Mouse (Mus musculus) induced T-regulatory cell, adult 2 months (primary cell): Measurements from ENCODE around the gene Mrpl33.
"Not testable (repeated sequence)": the region's sequence is repeated elsewhere in the genome, so short reads cannot be mapped to it uniquely, and the experiment has no call there.

Source experiments
- DNase-seq: peaks from one replicate; pipeline ENCODE4 v3.0.0-alpha.2; 2012; ENCODE audit warnings: low read depth

Gene Mrpl33

DNA sequence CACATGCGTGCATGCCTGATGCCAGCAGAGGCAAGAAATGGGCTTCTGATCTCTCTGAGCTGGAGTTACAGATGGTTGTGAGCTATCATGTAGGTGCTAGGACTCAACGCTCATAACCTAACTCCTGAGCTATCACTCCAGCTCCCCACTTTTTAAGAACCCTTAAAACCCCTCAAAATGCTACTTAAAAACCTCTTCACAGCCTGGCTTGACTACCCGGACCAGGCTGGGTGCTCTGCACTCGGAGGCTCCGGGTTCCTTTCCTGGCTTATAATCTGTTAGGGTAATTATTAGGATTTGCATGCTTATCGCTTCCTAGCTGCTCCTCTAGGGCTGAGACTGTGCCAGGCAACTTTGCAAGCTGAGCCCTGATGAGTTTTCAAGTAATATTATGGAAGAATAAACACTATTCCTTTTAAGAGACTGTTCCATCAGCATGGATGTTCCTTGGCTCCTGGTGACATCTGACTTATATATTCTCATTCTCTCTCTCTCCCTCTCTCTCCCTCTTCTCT lies 752 bp downstream of the Mrpl33 start:
- no peak for DNase-seq

DNA sequence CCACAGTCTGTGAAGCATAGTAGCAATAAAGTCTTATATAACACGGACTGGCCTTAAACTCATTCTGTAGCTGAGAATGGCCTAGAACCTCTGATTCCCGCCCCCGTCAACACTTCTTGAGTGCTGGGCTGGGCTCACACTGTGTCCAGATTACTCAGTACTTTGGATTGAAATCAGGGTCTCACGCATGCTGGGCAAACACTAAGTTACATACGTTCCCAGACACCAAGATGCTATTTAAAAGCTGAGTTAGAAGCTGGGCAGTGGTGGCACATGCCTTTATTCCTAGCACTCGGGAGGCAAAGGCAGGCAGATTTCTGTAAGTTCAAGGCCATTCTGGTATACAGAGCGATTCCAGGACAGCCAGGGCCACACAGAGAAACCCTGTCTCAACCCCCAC lies 1.4 kb downstream of the Mrpl33 start:
- DNase-seq, result no peak

DNA sequence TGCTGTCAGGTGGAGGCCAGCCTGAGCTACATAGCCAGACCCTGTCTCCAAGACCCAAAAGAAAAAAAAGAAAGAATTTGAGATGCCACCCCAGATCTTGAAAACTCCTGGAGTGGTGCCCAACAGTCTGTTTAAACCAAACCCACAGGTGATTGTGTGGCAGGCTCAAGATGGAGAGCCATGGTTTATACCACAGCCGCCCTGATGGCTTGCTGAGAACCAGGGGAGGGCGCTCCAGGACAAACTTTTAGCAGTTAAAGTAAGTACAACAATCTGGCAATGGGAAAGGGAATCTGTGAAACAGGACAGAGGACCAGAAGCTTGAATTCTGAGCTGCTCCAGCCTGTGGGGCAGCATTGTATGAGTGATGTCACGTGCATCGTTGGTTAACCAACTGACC lies 1.8 kb downstream of the Mrpl33 start:
- DNase-seq, result peak; percentile 75

DNA sequence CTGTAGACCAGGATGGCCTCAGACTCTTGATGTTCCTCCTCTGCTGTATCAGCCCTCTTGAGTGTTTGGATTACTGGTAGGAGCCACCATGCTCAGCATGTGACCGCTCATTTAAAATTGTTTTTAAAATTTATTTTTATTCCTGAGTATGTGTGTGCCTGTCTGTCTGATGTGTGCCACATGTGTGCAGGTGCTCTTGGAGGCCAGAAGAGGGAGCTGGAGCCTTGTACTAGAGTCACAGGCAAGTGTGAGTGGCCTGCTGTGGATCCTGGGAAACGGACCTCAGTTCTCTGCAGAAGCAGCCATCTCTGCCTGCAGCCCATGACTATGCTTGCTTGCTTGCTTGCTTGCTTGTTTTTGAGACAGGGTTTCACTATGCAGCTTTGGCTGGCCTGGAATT lies 2.4 kb downstream of the Mrpl33 start:
- peak; percentile 64 for DNase-seq

DNA sequence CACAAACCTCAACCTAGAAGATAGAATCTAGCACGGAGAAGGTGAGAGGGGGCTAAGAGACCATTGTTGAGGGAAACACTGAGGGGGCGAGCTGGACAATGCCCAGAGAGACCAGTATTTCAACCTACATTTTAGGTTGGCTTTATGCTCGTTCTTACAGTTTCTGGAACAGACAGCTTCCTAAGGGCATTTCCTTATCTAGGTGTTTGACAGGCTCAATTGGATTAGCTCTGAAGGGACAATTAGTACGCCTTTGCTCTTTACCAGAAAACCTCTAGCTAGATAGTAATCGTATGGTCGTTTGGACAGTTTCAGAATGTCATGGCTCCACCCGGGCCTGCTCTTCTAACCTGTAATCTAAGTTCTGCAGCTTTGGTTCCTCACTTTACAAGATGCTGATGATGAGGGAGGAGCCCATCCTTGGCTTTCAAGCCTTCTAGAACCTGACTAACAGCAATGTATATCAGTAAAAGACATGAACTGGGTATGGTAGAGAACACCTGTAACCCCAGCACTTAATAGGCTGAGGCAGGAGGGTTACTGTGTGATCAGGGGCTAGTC lies 4.5 kb downstream of the Mrpl33 start:
- no peak for DNase-seq

DNA sequence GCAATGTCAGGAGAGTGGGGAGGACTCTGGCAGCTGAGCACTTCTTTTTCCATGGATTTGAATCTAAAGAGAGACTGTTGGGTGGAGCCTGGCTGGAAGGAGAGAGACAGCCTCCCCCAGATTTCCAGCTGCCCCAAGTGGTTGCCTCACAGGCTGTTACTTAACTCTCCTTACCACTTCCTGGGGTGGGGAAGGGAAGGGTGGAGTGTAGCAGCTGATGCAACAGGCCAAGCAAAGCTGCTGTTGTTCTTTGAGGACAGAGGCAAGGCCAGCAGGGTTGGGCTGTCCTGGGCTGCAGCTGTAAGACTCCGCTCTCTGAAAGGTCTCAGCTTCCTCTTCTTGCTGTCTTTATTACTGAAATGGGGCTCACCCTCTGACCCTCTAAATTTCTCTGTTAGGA lies 5.6 kb downstream of the Mrpl33 start:
- DNase-seq, result peak; percentile 75

DNA sequence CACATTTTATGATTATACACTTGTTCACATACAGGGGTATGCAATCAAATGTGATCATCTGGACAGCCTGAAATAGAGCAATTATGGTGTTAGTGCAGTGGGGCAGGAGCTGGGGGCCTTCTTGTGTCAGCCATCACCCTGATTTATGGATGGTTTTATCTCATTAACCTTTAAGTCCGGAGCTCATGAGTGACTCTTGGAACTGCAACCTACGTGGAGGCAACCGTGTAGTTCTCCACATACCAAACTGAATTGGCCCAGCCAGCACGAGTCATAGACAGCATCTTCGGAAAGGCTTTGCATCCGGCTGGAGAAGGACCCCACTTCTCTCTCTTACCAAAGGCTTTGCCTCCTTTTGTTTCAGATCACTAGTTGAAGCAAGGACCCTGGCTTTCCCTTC lies 7.0 kb downstream of the Mrpl33 start:
- DNase-seq, result no peak

DNA sequence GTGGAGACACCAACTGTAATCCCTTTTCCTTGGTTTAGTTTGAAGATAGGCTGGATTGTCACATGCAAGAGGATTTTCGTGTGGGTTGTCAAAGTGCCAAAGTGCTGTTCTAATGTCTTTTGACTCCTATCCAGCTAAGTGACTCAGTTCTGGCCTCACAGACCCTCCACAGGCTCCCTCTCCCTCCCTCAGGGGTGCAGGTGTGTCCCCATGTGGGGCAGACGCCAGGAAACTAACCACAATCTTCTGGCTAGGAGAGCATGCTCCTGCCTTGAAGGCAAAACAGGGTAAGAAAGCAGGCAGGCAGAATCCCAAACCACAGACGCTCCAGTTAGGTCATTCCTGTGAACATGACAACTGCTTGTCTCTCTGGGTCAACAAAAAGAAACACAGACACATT lies 9.4 kb downstream of the Mrpl33 start:
- no peak for DNase-seq

DNA sequence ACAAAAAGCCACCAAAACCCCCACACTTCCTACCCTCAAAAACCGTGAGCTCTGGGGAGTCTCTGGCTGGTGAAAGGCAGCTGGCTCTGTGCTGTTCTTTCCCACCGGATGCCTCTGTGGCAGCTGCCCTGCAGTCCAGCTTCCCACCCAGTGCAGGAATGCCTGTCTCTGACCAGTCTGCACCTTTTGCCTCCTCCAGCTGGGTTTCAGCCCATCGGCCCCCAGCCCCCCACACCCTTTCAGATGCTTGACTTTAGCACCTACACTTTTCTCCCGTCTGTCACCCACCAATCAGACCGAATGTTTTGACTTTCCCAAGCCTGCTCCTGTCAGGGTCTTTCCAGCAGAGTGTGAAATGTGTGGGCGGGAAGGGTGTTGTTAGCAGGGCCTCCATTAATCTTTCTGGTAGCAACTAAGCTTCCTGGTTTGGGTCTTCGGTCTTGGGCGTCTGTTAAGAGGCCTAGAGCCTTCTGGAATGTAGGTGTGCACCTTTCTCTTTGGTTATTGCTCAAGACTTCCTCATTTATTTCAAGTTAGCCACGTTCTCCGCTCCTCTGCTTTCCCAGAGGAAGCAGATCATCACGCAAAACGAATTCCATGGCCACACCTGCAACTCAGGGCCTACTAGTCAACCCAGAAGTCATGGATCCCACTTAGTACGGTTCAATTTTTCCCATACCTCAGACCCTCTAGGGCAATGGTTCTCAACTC lies 13.8 kb downstream of the Mrpl33 start:
- DNase-seq, result no peak

DNA sequence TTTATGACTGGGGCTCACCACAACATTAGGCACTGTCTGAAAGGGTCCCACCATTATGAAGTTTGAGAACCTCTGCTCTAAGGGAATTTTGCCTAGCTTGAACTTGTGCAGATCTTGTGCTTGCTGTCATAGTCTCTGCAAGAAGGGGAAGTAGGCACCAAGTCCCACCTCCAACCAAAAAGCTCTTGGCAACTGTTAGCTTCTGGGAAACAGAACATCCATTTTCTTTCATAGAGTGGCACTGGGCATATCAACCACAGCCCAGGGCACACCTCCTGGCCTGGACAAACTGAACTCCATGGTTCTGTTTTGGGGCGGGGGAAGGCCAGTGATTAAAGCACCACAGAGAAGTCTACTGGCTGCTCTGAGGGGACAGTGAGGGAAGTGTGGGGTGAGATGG lies 14.5 kb downstream of the Mrpl33 start:
- no peak for DNase-seq

DNA sequence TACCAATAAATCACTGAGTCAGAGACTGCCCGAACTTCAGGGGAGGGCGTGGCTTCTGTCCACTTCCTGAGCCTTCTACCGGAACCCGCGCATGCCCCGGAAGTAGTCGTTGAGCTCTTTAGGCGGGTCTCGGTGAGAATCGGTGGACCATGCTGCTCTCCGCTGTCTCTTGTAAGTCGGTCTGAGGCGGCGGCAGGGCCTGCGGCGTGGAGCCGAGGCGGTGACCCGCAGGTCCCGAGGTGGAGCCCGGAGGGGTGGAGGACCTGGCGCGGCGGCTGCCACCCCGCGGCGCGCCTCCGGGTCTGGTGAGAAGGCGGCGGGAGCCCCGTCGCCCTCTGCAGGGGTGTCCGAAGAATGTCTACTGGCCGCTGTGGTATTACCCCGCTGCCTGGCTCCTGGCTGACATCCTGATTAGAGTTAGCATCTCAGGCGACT lies 17.1 kb downstream of the Mrpl33 start:
- peak; percentile 91 for DNase-seq

DNA sequence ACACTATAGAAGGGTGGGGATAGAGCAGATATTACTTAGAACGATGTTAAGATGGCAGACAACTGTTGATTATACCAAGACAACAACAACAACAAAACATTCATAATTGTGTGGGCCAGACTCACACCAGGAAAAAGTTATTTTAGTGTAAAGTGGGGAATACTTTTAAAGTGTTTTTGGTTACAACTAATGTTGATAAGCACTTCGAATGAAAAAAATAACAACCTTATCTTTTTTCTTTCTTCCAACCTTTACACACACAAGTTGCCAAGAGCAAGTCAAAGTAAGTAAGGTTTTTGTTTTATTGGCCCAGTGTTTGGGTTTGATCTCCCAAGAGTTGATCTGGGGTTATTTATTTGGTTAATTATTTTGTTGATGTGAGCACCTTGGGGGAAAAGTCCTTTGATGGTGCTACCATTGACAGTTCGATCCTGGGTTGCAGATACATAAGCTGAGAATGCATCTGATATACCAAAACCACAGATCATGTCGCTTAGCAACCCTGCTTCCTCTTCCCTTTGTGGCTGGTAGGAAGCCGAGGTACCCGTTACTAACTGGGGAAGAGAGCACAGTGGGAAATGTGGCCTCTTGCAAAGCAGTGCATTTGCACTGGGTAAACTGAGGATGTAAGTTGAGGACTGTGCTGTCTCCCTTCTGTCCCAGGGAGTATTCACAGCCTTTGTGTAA lies 17.7 kb downstream of the Mrpl33 start:
- DNase-seq, result peak; percentile 82

DNA sequence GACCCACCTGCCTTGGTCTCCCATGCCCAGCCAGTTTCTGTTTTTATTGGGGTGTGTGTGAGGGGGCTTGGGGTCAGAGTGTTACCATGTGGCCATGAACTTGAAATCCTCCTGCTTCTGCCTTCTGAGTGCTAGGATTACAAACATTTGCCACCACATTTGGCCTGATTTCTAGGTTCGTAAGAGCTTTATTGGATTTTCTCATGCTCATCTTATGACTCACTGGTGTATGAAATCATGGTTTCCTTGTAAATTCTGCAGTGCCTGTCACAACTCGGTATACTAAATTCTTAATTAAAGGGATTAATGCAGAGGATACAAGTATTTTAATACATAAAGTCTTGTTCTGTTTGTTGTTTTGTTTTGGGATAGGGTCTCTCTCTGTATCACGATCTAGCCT lies 23.6 kb downstream of the Mrpl33 start:
- no peak for DNase-seq

DNA sequence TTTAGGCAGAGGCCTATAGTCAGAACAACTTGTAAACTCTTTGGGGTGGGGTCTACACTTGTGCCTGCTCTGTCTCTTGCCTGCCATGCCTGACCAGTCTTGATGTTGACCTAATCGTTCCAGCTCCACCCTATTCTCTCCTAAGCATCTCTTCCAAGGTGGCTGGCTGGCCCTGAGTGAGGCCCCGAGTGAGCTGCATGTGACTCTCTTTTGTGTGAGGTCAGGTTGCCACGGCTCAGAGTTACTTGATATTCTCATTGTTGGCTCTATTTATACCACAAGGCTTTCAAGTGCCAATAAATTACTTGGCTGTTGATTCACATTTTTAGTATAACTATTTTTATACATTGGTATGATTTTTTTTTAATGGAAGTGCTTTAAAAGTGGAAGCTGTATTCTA lies 30.4 kb downstream of the Mrpl33 start:
- DNase-seq, result no peak

DNA sequence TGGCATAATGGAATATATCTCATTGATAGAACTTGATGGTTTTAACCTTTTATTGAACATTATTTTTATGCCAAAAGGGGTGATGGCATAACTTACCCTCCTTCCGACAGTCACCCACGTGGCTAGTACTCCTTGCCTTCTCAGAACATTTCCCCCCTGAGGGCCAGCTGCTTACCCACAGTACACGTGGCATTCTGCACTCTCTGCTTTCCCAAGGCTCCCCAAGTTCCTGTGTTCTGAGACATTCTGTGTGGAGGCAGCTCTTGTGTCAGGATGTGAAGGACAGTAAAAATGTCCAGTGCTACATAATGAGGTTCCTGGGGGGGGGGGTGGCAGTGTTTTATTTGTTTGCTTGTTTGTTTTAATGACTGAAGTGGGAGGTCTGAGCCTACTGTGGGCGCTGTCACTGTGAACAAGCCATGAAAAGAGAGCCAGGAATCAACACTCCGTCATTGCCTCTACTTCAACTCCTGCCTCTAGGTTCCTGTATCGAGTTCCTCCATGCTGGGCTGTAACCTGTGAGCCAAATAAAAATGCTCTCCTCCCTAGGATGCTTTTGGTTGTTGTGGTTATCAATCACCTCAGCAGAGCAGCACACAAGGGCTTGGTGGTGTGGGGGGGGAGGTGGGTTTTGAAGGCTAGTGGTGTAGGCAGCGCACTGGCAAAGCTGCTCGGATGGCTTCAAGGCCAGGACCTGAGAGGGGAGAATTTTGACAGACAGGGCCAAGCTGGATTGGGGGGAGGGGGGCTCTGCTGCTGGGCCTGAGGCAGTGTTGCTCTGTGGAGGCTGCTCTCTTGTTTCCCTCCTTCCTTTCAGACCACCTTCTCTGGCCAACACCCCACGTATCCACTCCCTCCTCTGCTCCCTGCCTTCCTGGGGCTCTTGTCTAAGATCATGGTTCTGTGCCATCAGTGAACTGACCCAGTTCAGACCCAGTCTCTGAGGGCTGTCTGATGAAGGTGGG lies 31.1 kb downstream of the Mrpl33 start:
- DNase-seq, result no peak

DNA sequence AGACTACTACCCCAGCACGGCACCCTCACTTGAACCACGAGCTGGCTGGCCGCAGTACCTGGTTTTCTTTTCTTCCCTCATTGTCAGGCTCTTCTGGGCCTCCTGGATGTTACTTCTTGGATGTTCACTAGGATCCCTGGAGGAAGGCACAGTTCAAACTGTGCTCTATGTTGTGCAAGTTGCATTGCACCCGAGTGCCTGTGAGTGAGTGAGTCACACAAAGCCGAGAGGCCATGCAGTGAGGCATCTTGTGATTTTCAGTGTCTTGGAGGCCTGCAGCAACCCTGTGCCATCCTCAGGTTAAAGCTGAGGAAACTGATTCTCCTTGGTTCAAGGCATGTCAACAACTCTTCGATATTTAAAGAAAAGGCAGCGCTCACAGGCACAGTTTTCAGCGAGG lies 31.8 kb downstream of the Mrpl33 start:
- no peak for DNase-seq

DNA sequence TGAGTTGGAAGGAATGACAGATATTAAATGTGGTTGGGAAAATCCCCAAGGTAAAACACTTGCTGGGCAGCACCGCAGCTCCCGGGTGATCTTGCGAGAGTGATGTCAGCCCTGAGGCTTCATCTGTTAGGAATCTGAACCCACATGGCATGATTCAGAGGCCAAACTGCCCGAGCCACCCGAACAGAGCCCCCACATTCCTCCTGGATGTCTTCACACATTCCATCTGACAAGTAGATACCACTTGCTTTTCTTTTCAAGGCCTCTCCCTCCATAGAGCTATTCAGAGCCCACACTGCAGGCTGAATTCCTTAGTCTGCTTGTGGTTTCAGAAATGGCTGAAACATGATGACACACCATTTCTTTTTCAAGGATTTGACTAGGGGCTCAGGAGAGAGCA lies 33.3 kb downstream of the Mrpl33 start:
- no peak for DNase-seq

DNA sequence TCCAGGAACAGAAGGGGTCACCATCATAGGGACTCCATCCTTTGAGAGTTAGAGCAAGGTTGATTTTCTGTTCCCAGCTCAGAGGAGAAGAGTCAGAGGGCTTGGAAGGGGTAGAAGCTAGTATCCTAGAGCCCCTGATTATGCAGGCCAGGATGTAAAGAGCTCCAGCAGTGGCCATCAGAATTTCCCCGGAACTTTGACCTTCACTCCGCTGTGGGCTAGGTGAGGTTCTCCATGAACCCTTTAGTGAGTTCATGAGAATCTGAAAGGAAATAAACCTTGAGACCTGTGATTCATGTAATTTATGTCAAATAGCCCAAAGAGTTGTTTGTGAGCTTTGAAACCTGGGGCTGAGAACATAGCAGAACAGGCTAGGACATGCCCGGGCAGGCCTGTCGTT lies 34.4 kb downstream of the Mrpl33 start:
- DNase-seq, result not testable (repeated sequence)

DNA sequence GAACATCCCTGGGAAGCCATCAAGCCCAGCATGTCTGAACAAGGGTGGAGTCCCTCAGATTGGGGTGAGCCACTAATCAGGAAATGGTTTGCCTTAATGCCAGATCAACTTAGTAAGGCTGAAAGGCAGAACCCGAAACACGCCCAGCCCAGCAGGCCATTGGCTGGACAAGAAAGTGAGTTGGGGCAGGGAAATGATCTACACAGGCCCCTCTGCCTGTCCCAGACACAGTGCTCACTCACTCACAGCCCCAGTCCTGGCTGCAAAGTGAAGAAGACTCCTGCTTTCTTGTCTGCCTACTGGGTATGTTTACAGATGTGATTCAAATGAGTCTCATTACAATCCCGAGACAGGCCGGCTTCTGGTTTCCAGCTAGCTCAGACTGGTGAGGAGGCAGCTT lies 37.4 kb downstream of the Mrpl33 start:
- DNase-seq, result no peak

DNA sequence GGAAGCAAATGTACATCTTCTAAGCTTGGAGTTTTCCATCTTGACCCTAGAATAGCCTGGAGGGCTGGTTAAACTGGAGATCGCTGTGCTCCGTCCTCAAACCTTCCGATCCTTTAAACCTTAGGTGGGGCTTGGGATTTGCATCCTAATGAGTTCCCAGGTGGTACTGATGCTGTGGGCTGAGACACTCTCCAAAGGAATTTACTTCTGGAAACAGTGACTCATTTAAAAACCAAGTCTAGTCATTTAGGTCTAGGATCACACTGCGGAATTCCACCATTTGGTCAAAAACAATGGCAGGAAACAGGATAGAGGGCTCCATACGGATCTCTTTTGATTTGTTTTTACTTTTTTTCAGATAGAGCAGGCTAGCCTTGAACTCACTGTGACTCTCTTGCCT lies 37.9 kb downstream of the Mrpl33 start:
- no peak for DNase-seq

DNA sequence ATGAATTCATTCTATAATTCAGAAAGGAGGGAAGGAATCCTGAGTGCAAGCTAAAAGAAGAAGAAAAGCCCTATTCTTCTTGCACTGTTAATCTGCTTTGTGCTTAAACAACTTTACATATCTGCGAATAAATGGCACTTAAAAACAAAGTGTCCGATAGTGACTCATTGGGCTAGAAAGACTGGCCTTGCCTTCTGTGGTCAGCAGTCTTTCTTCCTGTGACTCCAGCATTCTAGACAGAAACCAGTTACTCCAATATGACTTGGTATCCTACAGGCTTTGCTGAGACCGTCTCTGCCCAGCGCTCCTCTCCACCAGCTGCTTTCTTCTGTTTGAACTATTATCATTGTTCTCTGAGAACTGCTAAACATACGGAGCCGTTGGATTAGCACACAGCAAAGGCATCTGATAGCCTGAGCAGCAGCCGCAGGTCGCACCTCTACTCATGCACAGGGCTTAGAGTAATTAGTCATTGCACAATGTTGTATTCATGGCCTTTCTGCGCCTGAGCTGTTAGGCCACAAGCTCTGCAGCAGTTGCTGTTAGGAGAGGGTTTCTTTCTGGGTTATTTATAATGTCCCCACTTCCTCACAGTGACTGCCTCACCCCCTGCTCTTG lies 40.0 kb downstream of the Mrpl33 start:
- no peak for DNase-seq

DNA sequence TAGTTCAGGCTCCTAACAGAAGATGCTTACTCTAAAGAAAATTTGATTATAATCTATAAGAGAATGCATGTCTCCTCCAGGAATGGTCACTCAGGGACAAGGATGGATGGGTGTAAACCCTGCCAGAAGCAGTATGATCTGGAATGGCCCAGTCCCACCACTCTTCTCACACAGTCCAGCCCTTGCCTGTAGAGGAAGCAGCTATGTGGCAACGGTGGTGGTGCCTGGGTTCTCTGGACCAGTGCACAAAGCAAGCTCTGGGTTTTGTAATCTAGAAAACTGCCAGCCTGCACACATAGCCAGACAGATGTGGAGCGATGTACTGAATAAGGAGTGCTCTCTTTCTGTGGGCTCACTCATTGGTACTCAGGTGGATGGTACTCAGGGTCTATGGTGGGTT lies 43.8 kb downstream of the Mrpl33 start:
- DNase-seq, result no peak
